Mouse (Mus musculus): ENCODE data around the gene Higd1a. TPM values are rescaled to one million over a fixed set of nuclear protein-coding genes. Genes with fewer than 3 reads are reported as not detected.

Higd1a gene
- total and polyA plus RNA-seq, 2 experiments: 14.7 to 65.6 TPM

DNA sequence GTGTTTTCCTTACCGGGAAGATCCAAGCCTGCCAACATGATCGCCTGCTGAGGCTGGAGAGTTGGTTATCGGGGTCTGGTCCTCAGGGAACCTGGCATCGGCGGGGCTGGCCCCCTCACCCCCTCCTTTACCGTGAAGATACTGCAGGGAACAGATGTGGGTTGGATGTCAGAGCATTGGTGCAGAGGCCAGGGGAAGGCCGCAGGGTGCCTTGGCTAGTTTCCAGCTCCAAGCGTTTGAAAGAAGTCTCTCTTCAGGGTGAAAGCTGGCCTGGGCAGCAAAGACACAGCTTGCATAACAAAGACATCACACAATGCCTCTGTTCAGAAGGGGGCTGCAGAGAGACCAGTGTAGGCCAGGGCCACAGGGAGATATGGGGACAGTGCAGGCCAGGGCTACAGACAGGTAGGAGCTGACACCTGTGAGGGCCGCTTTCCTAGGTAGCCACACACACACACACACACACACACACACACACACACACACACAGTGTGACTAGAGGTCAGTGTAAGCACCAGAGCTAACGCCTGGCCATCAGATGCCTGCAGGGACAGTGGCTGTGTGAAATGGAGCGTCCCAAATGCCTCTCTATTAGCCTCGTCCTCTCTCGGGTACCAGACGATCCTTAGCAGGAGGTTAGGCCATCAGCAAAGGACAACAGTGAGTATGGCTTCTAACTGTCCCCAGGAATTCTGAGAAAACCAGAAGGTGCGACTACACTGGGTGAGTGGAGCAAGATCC is 47.9 kb downstream of the Higd1a start:
- H3K9ac ChIP-seq (ENCODE audit: low read depth, low read length): no peak overlapping the region
- 66% methylated on average over 15 of the region's 15 CpGs for WGBS
- no peaks in the 10 kb centered on the region; the same call in 1 of the 2 replicates for H3K4me1 ChIP-seq (ENCODE audit: control insufficient read depth, insufficient read depth, low read length)

DNA sequence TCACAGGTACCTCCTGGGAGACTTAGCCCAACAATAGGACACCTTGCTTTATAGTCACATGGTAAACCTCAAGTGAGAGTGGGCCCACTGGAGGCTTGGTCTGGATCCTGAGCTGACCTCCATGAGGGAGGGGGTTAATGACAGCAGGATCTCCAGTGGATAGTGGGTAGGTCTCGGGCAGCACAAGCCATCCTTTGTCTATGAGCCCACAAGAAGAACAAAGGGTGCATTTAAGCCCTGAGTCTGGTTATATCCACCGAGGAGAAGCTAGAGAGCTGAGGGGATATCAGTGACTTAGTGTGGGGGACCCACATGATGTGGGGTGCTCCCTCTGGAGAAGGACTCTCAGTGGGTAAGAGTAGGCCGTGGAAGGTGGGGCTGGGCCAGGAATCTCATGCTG is 49.7 kb downstream of the Higd1a start:
- Histone ChIP-seq H3K27ac (replicated peaks; ENCODE audit: insufficient read depth, low read depth, low read length) (no peak overlapping the region), H3K4me3 (ENCODE audit: insufficient read depth, low read depth, low read length) (no peak overlapping the region), H3K36me3 (ENCODE audit: control insufficient read depth, insufficient read depth, low read length) (no peaks in the 10 kb centered on the region), H3K27me3 (ENCODE audit: control insufficient read depth, insufficient read depth, low read length) (no peaks in the 10 kb centered on the region), H3K4me1 (ENCODE audit: control insufficient read depth, insufficient read depth, low read length) (no peaks in the 10 kb centered on the region; the same call in 1 of the 2 replicates), H3K9ac (ENCODE audit: low read depth, low read length) (no peak overlapping the region), H3K79me2 (ENCODE audit: control insufficient read depth, insufficient read depth, low read length) (no peaks in the 10 kb centered on the region)
- no peak for DNase-seq (ENCODE audit: extremely low read depth, low read depth, low spot score)
- TF ChIP-seq POLR2A (IDR thresholded peaks at IDR 0.05; ENCODE audit: extremely low read depth, insufficient read depth, low read length): no peak
- WGBS: 90% methylated on average over 3 of the region's 3 CpGs

More for the DNA sequence above, 47.9 kb downstream of the Higd1a start:
- H3K27me3 ChIP-seq (ENCODE audit: control insufficient read depth, insufficient read depth, low read length): no peaks in the 10 kb centered on the region
- H3K79me2 ChIP-seq (ENCODE audit: control insufficient read depth, insufficient read depth, low read length): no peaks in the 10 kb centered on the region
- H3K36me3 ChIP-seq (ENCODE audit: control insufficient read depth, insufficient read depth, low read length): no peaks in the 10 kb centered on the region
- TF ChIP-seq CTCF (IDR thresholded peaks at IDR 0.05; ENCODE audit: low read depth, low read length) (no peak), POLR2A (IDR thresholded peaks at IDR 0.05; ENCODE audit: extremely low read depth, insufficient read depth, low read length) (no peak)
- no peak for DNase-seq (ENCODE audit: extremely low read depth, low read depth, low spot score)
- no peak overlapping the region for H3K27ac ChIP-seq (replicated peaks; ENCODE audit: insufficient read depth, low read depth, low read length)
- H3K4me3 ChIP-seq (ENCODE audit: insufficient read depth, low read depth, low read length): no peak overlapping the region

DNA sequence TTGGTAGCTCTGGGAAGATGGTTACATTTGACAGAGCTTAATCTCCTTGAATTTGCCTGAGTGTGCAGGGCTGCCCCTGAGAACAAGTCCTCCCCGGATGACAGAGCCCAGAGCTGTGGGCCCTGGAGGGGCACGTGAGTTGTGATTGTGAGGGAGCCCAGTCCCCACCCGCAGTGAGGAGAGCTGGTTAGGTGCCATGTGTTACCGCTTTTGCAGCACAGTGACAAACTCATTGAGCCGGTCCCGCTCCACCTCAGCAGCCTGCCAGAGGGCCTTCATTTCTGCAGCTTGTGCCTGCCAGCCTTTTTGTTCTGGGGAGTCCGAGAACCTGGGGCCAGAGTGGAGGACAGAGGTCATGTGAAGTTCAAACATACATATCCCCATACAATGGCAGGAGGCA is 50.2 kb downstream of the Higd1a start:
- WGBS: 59% methylated on average over 7 of the region's 7 CpGs
- peak; percentile 6 for DNase-seq (ENCODE audit: extremely low read depth, low read depth, low spot score)
- Histone ChIP-seq H3K4me3 (ENCODE audit: insufficient read depth, low read depth, low read length) (no peak overlapping the region), H3K27me3 (ENCODE audit: control insufficient read depth, insufficient read depth, low read length) (no peaks in the 10 kb centered on the region), H3K4me1 (ENCODE audit: control insufficient read depth, insufficient read depth, low read length) (no peaks in the 10 kb centered on the region; the same call in 1 of the 2 replicates), H3K9ac (ENCODE audit: low read depth, low read length) (no peak overlapping the region), H3K79me2 (ENCODE audit: control insufficient read depth, insufficient read depth, low read length) (no peaks in the 10 kb centered on the region), H3K36me3 (ENCODE audit: control insufficient read depth, insufficient read depth, low read length) (no peaks in the 10 kb centered on the region), H3K27ac (replicated peaks; ENCODE audit: insufficient read depth, low read depth, low read length) (no peak overlapping the region)
- TF ChIP-seq POLR2A (IDR thresholded peaks at IDR 0.05; ENCODE audit: extremely low read depth, insufficient read depth, low read length): no peak
- no peak for TF ChIP-seq CTCF (IDR thresholded peaks at IDR 0.05; ENCODE audit: low read depth, low read length)

DNA sequence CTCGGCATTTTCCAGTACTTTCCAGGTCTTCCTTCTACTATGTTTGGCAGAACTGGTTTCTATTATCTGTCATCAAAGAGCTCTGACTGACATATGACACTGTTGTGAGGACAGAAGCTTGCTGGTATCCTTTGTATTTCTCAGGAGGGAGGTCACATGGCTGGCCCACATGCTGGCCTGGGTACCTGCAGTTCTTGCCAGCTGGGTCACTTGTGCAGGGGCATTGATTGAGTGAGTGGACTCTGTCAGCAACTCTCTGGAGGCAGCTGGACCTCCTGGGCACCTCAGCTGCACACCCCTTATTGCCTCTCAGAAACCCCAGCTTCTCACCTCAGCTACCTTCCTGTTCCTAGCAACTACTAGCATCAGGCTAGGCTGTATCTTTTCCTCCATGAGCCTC is 50.6 kb downstream of the Higd1a start:
- no peak overlapping the region for H3K27ac ChIP-seq (replicated peaks; ENCODE audit: insufficient read depth, low read depth, low read length)

DNA sequence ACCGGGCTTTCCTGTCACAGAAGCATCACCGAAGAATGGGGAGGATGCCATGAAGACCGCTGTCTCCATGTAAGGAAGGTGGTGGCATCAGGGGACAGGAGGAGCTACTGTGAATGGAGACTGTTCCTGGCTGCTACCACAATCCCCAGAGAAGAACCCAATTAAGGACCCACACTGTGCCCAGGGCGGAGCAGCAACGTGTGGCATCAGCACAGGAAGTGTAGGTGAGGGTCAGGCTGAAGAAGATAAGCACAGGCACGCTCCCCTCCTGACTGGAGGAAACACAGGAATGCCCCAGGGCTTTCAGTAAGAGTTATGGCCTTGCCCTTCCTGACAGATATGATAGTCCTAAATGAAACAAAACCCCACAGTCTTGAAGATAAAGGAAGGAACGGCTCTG is 55.4 kb downstream of the Higd1a start:
- 72% methylated on average over 7 of the region's 7 CpGs for WGBS
- Histone ChIP-seq H3K4me1 (ENCODE audit: control insufficient read depth, insufficient read depth, low read length) (peaks cover 5% of the 10 kb centered on the region; the same call in 1 of the 2 replicates), H3K36me3 (ENCODE audit: control insufficient read depth, insufficient read depth, low read length) (no peaks in the 10 kb centered on the region), H3K9ac (ENCODE audit: low read depth, low read length) (no peak overlapping the region), H3K79me2 (ENCODE audit: control insufficient read depth, insufficient read depth, low read length) (no peaks in the 10 kb centered on the region), H3K4me3 (ENCODE audit: insufficient read depth, low read depth, low read length) (no peak overlapping the region), H3K27ac (replicated peaks; ENCODE audit: insufficient read depth, low read depth, low read length) (no peak overlapping the region), H3K27me3 (ENCODE audit: control insufficient read depth, insufficient read depth, low read length) (no peaks in the 10 kb centered on the region)
- DNase-seq (ENCODE audit: extremely low read depth, low read depth, low spot score): no peak
- TF ChIP-seq POLR2A (IDR thresholded peaks at IDR 0.05; ENCODE audit: extremely low read depth, insufficient read depth, low read length) (no peak), CTCF (IDR thresholded peaks at IDR 0.05; ENCODE audit: low read depth, low read length) (no peak)

More for the DNA sequence above, 50.6 kb downstream of the Higd1a start:
- 37% methylated on average over 1 of the region's 1 CpGs for WGBS
- no peak overlapping the region for H3K4me3 ChIP-seq (ENCODE audit: insufficient read depth, low read depth, low read length)
- TF ChIP-seq POLR2A (IDR thresholded peaks at IDR 0.05; ENCODE audit: extremely low read depth, insufficient read depth, low read length): no peak
- H3K36me3 ChIP-seq (ENCODE audit: control insufficient read depth, insufficient read depth, low read length): no peaks in the 10 kb centered on the region
- H3K9ac ChIP-seq (ENCODE audit: low read depth, low read length): no peak overlapping the region
- peak; percentile 80 for DNase-seq (ENCODE audit: extremely low read depth, low read depth, low spot score)
- no peaks in the 10 kb centered on the region for H3K79me2 ChIP-seq (ENCODE audit: control insufficient read depth, insufficient read depth, low read length)
- H3K4me1 ChIP-seq (ENCODE audit: control insufficient read depth, insufficient read depth, low read length): no peaks in the 10 kb centered on the region; the same call in 1 of the 2 replicates
- no peaks in the 10 kb centered on the region for H3K27me3 ChIP-seq (ENCODE audit: control insufficient read depth, insufficient read depth, low read length)

DNA sequence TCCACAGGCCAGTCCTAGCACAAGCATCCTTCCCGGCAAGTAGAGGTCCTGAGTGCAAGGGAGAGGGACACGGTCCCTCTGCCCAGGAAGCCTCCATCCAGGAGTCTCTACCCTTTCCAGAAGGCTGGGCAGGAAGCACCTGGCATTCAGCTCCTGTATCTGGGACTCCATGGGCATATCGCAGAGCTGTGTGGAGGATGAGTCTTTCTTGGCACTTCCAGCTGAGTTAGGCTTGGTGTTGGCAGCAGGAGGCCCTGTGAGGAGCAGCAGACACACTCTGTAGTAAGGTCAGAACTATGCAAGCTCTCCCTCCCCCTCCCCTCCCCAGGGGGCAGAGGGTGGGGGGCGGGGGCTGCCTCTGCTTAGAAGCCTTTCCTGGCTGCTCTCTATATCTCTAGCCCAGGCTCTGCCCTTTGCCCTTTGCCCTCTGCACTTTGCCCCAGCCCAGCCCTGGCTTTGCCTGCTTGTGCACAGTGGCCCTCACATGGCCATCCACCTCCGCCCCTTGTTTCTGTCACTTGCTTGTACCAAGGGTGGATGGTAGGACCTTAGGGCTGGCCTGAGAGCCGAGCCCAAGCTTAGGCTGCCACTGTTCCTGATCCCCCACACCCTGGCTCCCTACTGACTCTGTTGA is 59.2 kb downstream of the Higd1a start:
- H3K4me3 ChIP-seq (ENCODE audit: insufficient read depth, low read depth, low read length): no peak overlapping the region
- H3K79me2 ChIP-seq (ENCODE audit: control insufficient read depth, insufficient read depth, low read length): no peaks in the 10 kb centered on the region
- H3K27ac ChIP-seq (replicated peaks; ENCODE audit: insufficient read depth, low read depth, low read length): no peak overlapping the region
- no peaks in the 10 kb centered on the region for H3K27me3 ChIP-seq (ENCODE audit: control insufficient read depth, insufficient read depth, low read length)
- H3K4me1 ChIP-seq (ENCODE audit: control insufficient read depth, insufficient read depth, low read length): peaks cover 12% of the 10 kb centered on the region
- 40% methylated on average over 6 of the region's 6 CpGs for WGBS
- no peak overlapping the region for H3K9ac ChIP-seq (ENCODE audit: low read depth, low read length)
- DNase-seq (ENCODE audit: extremely low read depth, low read depth, low spot score): peak; percentile 54
- no peaks in the 10 kb centered on the region for H3K36me3 ChIP-seq (ENCODE audit: control insufficient read depth, insufficient read depth, low read length)
- TF ChIP-seq CTCF (IDR thresholded peaks at IDR 0.05; ENCODE audit: low read depth, low read length) (no peak), POLR2A (IDR thresholded peaks at IDR 0.05; ENCODE audit: extremely low read depth, insufficient read depth, low read length) (no peak)

Other genes starting within 250 kb of the Higd1a start
- gene Lyzl4, start 216.3 kb downstream of the Higd1a start, total RNA-seq (2014; rRNA removed): not detected in 2 replicates
- not detected in 2 replicates for gene Lyzl4, start 216.3 kb downstream of the Higd1a start, polyA plus RNA-seq (2012; rRNA removed)
- 22.2 and 25.4 TPM in 2 replicates for gene Vipr1, start 215.6 kb downstream of the Higd1a start, total RNA-seq (2014; rRNA removed)
- 16.7 and 16.9 TPM in 2 replicates for gene Vipr1, start 215.6 kb downstream of the Higd1a start, polyA plus RNA-seq (2012; rRNA removed)
- 3.7 and 4.1 TPM in 2 replicates for gene Sec22c, start 152.9 kb downstream of the Higd1a start, total RNA-seq (2014; rRNA removed)
- 5.7 and 9.5 TPM in 2 replicates for gene Sec22c, start 152.9 kb downstream of the Higd1a start, polyA plus RNA-seq (2012; rRNA removed)
- gene Ss18l2, start 148.0 kb downstream of the Higd1a start, total RNA-seq (2014; rRNA removed): 82.4 and 83.3 TPM in 2 replicates
- gene Ss18l2, start 148.0 kb downstream of the Higd1a start, polyA plus RNA-seq (2012; rRNA removed): 35.2 and 56.8 TPM in 2 replicates
- 36.7 and 38.4 TPM in 2 replicates for gene Nktr, start 139.2 kb downstream of the Higd1a start, total RNA-seq (2014; rRNA removed)
- 13.0 and 27.2 TPM in 2 replicates for gene Nktr, start 139.2 kb downstream of the Higd1a start, polyA plus RNA-seq (2012; rRNA removed)
- 0.27 and 0.37 TPM in 2 replicates for gene Zfp651, start 99.0 kb downstream of the Higd1a start, total RNA-seq (2014; rRNA removed)
- 0.62 and 1.2 TPM in 2 replicates for gene Zfp651, start 99.0 kb downstream of the Higd1a start, polyA plus RNA-seq (2012; rRNA removed)
- 0.18 TPM in 1 of 2 replicates, not detected in the other for gene Klhl40, start 80.8 kb downstream of the Higd1a start, total RNA-seq (2014; rRNA removed)
- not detected in 2 replicates for gene Klhl40, start 80.8 kb downstream of the Higd1a start, polyA plus RNA-seq (2012; rRNA removed)
- 0.07 TPM in 1 of 2 replicates, not detected in the other for gene Hhatl, start 65.9 kb downstream of the Higd1a start, total RNA-seq (2014; rRNA removed)
- not detected in 2 replicates for gene Hhatl, start 65.9 kb downstream of the Higd1a start, polyA plus RNA-seq (2012; rRNA removed)
- not detected in 2 replicates for gene Ccdc13, start 18.9 kb downstream of the Higd1a start, total RNA-seq (2014; rRNA removed)
- gene Ccdc13, start 18.9 kb downstream of the Higd1a start, polyA plus RNA-seq (2012; rRNA removed): not detected in 2 replicates
- 1.6 and 2.3 TPM in 2 replicates for gene Ackr2, start 40.0 kb upstream of the Higd1a start, total RNA-seq (2014; rRNA removed)
- gene Ackr2, start 40.0 kb upstream of the Higd1a start, polyA plus RNA-seq (2012; rRNA removed): 1.4 and 2.4 TPM in 2 replicates
- gene Cyp8b1, start 57.9 kb upstream of the Higd1a start, total RNA-seq (2014; rRNA removed): 86.4 and 128 TPM in 2 replicates
- gene Cyp8b1, start 57.9 kb upstream of the Higd1a start, polyA plus RNA-seq (2012; rRNA removed): 292 and 305 TPM in 2 replicates
- 0.74 and 4.0 TPM in 2 replicates for gene Fam198a, start 92.6 kb upstream of the Higd1a start, total RNA-seq (2014; rRNA removed)
- gene Fam198a, start 92.6 kb upstream of the Higd1a start, polyA plus RNA-seq (2012; rRNA removed): 2.3 and 4.4 TPM in 2 replicates
- 1.7 TPM in 2 replicates for gene Pomgnt2, start 138.7 kb upstream of the Higd1a start, total RNA-seq (2014; rRNA removed)
- 3.8 and 5.3 TPM in 2 replicates for gene Pomgnt2, start 138.7 kb upstream of the Higd1a start, polyA plus RNA-seq (2012; rRNA removed)